Mouse (Mus musculus) spleen, adult 2 months (tissue): ENCODE data around the gene Gm49601.

Experiments used
- CTCF ChIP-seq: fragments of 200-500 bp; IDR thresholded peaks from 2 replicates; pipeline ENCODE4 v1.5.1; 2011; ENCODE audit warnings: mild to moderate bottlenecking, inconsistent platforms; ENCODE audit not compliant: insufficient read depth, insufficient read length, insufficient replicate concordance; ENCODE audit errors: extremely low read depth
- POLR2A ChIP-seq: fragments of 200-500 bp; IDR thresholded peaks from 2 replicates; pipeline ENCODE4 v1.6.1; 2011; ENCODE audit warnings: low read depth, low read length, inconsistent platforms

DNA sequence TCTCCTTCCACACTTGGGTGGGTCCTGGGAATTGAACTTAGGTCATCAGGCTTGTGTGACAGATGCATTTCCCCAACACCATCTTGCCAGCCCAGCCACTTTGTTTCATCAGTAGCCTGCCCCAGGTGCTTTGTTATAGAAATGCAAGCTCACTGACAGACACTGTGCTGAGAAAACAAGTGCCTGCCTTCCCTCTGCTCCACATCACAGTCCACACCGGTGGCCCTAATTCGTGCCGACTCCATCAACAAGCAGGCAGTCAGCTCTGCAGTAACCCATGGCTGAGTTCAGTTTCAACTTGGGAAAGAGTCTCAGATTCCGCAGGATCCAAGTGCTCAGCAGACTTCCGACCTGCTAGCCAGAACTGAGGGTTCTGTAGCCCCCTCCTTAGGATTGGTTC is 10.2 kb upstream of the Gm49601 start:
- TF ChIP-seq CTCF: no peak
- no peak for TF ChIP-seq POLR2A
